Mouse (Mus musculus): ENCODE measurements at regions not wholly inside any gene's neighbourhood (a gene's known extent, or its start where the extent isn't known, plus 50 kb on each side); places are given as distances from the start of the nearest gene placed in this dataset.
A peak's percentile ranks its signal among the peaks of the same experiment; 100 is the strongest.

GRCm38 (mm10) chr13:107743464-107744218 is 300.6 kb upstream of the Smim15 start:
- no peak for TF ChIP-seq CTCF (IDR thresholded peaks at IDR 0.05; ENCODE audit: borderline replicate concordance, extremely low read depth, insufficient read depth, insufficient read length)
- no peak for TF ChIP-seq POLR2A (IDR thresholded peaks at IDR 0.05; ENCODE audit: borderline replicate concordance, extremely low read depth, insufficient read depth, insufficient read length, poor library complexity, severe bottlenecking)
- peak; percentile 64 for DNase-seq (ENCODE audit: low read depth)

GRCm38 (mm10) chr13:107736581-107736980 is 307.7 kb upstream of the Smim15 start:
- DNase-seq (ENCODE audit: low read depth), result no peak
- no peak for TF ChIP-seq POLR2A (IDR thresholded peaks at IDR 0.05; ENCODE audit: borderline replicate concordance, extremely low read depth, insufficient read depth, insufficient read length, poor library complexity, severe bottlenecking)
- TF ChIP-seq CTCF (IDR thresholded peaks at IDR 0.05; ENCODE audit: borderline replicate concordance, extremely low read depth, insufficient read depth, insufficient read length), result no peak

- no peak for TF ChIP-seq CTCF (IDR thresholded peaks at IDR 0.05; ENCODE audit: borderline replicate concordance, extremely low read depth, insufficient read depth, insufficient read length)
- no peak for TF ChIP-seq POLR2A (IDR thresholded peaks at IDR 0.05; ENCODE audit: borderline replicate concordance, extremely low read depth, insufficient read depth, insufficient read length, poor library complexity, severe bottlenecking)
- no peak for DNase-seq (ENCODE audit: low read depth)
Observed at GRCm38 (mm10) chr13:107734161-107734905, 309.9 kb upstream of the Smim15 start.

- no peak for TF ChIP-seq CTCF (IDR thresholded peaks at IDR 0.05; ENCODE audit: borderline replicate concordance, extremely low read depth, insufficient read depth, insufficient read length)
- no peak for TF ChIP-seq POLR2A (IDR thresholded peaks at IDR 0.05; ENCODE audit: borderline replicate concordance, extremely low read depth, insufficient read depth, insufficient read length, poor library complexity, severe bottlenecking)
- no peak for DNase-seq (ENCODE audit: low read depth)
Observed at GRCm38 (mm10) chr13:107730976-107731375, 313.3 kb upstream of the Smim15 start.

GRCm38 (mm10) chr13:107726491-107726890 is 317.8 kb upstream of the Smim15 start:
- TF ChIP-seq CTCF (IDR thresholded peaks at IDR 0.05; ENCODE audit: borderline replicate concordance, extremely low read depth, insufficient read depth, insufficient read length) (no peak), POLR2A (IDR thresholded peaks at IDR 0.05; ENCODE audit: borderline replicate concordance, extremely low read depth, insufficient read depth, insufficient read length, poor library complexity, severe bottlenecking) (no peak)
- DNase-seq (ENCODE audit: low read depth), result no peak

- TF ChIP-seq CTCF (IDR thresholded peaks at IDR 0.05; ENCODE audit: borderline replicate concordance, extremely low read depth, insufficient read depth, insufficient read length) (no peak), POLR2A (IDR thresholded peaks at IDR 0.05; ENCODE audit: borderline replicate concordance, extremely low read depth, insufficient read depth, insufficient read length, poor library complexity, severe bottlenecking) (no peak)
- no peak for DNase-seq (ENCODE audit: low read depth)
Observed at GRCm38 (mm10) chr13:107721901-107722300, 322.3 kb upstream of the Smim15 start.

- no peak for DNase-seq (ENCODE audit: low read depth)
- TF ChIP-seq CTCF (IDR thresholded peaks at IDR 0.05; ENCODE audit: borderline replicate concordance, extremely low read depth, insufficient read depth, insufficient read length), result no peak
- TF ChIP-seq POLR2A (IDR thresholded peaks at IDR 0.05; ENCODE audit: borderline replicate concordance, extremely low read depth, insufficient read depth, insufficient read length, poor library complexity, severe bottlenecking), result no peak
Observed at GRCm38 (mm10) chr13:107720874-107721574, 323.2 kb upstream of the Smim15 start.

GRCm38 (mm10) chr13:107718973-107719620 is 325.1 kb upstream of the Smim15 start:
- peak; percentile 62 for DNase-seq (ENCODE audit: low read depth)
- TF ChIP-seq CTCF (IDR thresholded peaks at IDR 0.05; ENCODE audit: borderline replicate concordance, extremely low read depth, insufficient read depth, insufficient read length) (no peak), POLR2A (IDR thresholded peaks at IDR 0.05; ENCODE audit: borderline replicate concordance, extremely low read depth, insufficient read depth, insufficient read length, poor library complexity, severe bottlenecking) (no peak)

- DNase-seq (ENCODE audit: low read depth), result no peak
- TF ChIP-seq POLR2A (IDR thresholded peaks at IDR 0.05; ENCODE audit: borderline replicate concordance, extremely low read depth, insufficient read depth, insufficient read length, poor library complexity, severe bottlenecking), result no peak
- no peak for TF ChIP-seq CTCF (IDR thresholded peaks at IDR 0.05; ENCODE audit: borderline replicate concordance, extremely low read depth, insufficient read depth, insufficient read length)
Observed at GRCm38 (mm10) chr13:107715616-107716015, 328.6 kb upstream of the Smim15 start.

- DNase-seq (ENCODE audit: low read depth), result no peak
- TF ChIP-seq CTCF (IDR thresholded peaks at IDR 0.05; ENCODE audit: borderline replicate concordance, extremely low read depth, insufficient read depth, insufficient read length), result no peak
Observed at GRCm38 (mm10) chr13:107714001-107714400, 330.2 kb upstream of the Smim15 start.

All from brain, embryonic 14.5 days (tissue).